Mouse (Mus musculus) liver, embryonic 14.5 days (tissue): Measurements from ENCODE around the gene Gucy1b2.

Source experiments
- CTCF ChIP-seq: IDR thresholded peaks from 2 replicates; pipeline ENCODE4 v1.5.1; 2016; ENCODE audit warnings: antibody characterized with exemption, low read depth, control low read depth
- EP300 ChIP-seq: IDR thresholded peaks from 2 replicates; pipeline ENCODE4 v1.6.1; 2016; ENCODE audit warnings: antibody characterized with exemption, low read depth

DNA sequence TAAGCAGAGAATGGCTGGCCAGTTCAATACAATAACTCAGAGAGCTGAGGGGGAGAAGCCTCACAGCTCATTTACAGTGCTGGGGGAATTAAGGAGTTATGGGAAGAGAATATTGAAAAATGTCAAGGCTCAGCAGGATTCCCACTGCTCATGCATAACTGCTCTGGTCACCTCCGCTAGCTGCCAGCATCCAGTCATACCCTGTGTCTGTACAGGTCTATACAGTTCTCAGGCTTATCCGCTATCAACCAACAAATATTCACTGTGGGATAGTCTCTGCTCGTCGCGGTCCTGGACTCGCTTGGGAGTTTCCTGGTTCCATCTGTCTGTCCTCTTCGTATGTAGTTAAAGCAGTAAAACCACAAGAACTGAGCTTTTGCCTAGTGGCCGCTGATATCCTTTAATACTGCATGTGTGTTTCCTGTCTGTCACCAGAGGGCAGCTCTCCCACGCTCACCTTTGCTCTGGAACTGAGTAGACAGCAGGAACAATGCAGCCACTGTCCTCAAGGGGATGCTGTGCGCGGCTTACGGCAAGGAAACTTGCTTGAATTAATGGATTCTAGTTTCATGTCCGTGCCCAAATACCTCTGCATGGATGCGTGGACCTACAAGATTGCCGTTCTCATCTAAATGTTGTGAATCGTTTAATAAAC is 36.2 kb upstream of the Gucy1b2 start:
- TF ChIP-seq CTCF: peak; percentile 87
- TF ChIP-seq EP300: no peak
